Mouse (Mus musculus) testis, adult 10 weeks (tissue): ENCODE results near the gene Gm9513. TPM values are rescaled to one million over a fixed set of nuclear protein-coding genes. Genes with fewer than 3 reads are reported as not detected.

Experiments used
- polyA plus RNA-seq: library from polyadenylated mRNA; stranded (reverse); fragments of 350-450 nt; fragmentation: Illumina TruSeq; extraction: RNeasy Lipid Tissue Mini Kit (QIAGEN cat#74804); gene quantifications from one replicate; pipeline ENCODE4 v1.2.3, GENCODE M21; 2014; ENCODE audit warnings: low read depth, low replicate concordance

Gm9513 gene
- polyA plus RNA-seq, result not detected

GRCm38 (mm10) chr9:36475338-36475737 lies at the start of gene Gm9513:
TSS of gene Gm9513 (plus strand) at chr9:36475638.

DNA sequence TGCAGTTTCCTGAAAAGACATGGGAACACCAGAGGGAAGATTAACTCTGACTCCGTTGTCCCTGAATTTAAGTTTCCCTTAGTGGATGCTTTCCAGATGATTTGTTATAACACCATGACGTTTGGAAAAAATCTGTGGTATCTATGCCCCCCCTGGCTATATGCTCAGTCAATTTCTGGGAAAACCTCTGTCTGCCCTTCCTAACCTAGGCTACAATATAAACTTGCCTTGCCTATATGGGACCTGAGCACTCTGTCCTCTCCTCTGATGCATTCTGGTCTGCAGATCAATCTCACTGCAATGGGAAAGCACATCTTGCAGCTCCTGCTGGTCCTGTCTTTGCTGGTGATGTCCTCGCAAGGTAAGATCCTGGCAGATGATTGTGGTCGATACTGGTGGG lies 43.9 kb upstream of the Gm9513 start, which contains the start of gene Gm7257:
Gene Gm7257 (plus strand): TSS at position 301 of the 400 bp plus-strand sequence.

Other genes starting within 250 kb of the Gm9513 start
- not detected for gene Gm7257, start 43.8 kb upstream of the Gm9513 start, polyA plus RNA-seq
- not detected for gene Gm5615, start 66.3 kb downstream of the Gm9513 start, polyA plus RNA-seq
- gene Gm17689, start 107.0 kb downstream of the Gm9513 start, polyA plus RNA-seq, result not detected
- gene A630095E13Rik, start 167.7 kb downstream of the Gm9513 start, polyA plus RNA-seq, result 0.39 TPM
- gene Acrv1, start 217.6 kb downstream of the Gm9513 start, polyA plus RNA-seq, result 502 TPM